Mouse (Mus musculus): Measurements from ENCODE around the gene Fgf5. TPM values are rescaled to one million over a fixed set of nuclear protein-coding genes. Genes with fewer than 3 reads are reported as not detected.

Fgf5 gene
- polyA plus RNA-seq (2015; fragmentation: Nextera tagmentation; extraction: Ambion mirVana) = 0.05 TPM in 1 of 2 replicates, not detected in the other

DNA sequence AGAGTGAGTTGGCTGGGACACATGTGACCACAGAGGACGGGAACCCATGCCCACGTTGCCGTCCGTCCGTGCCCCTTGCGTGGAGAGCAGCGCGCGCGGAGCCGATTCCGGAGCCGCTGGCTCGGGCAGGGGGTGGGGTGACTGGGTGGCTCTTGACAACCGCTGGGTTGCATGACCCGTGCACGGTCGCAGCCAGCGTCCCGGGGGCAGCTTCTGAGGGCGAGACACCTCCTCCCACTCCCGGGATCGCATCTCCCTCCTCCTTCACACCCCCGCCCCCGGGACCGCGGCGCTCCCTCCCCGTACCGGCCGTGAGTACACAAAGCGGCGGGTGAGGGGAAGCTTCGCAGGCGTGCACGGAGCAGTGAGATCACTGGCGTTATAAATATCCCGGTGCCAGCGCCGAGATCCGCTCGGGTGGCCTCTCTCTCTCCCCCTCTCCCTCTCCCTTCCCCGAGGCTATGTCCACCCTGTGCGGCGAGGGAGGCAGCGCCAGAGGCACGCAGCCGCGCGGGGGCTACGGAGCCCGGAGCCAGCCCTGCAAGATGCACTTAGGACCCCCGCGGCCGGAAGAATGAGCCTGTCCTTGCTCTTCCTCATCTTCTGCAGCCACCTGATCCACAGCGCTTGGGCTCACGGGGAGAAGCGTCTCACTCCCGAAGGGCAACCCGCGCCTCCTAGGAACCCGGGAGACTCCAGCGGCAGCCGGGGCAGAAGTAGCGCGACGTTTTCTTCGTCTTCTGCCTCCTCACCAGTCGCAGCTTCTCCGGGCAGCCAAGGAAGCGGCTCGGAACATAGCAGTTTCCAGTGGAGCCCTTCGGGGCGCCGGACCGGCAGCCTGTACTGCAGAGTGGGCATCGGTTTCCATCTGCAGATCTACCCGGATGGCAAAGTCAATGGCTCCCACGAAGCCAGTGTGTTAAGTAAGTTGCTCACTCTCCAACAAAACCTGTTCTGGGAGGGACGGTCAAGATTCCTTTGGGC is at the start of gene Fgf5:
Gene Fgf5, plus strand, starts transcription at position 347 of the 984 bp plus-strand sequence.
- no peak for DNase-seq (ENCODE audit: low spot score)

- DNase-seq (ENCODE audit: low spot score) = no peak
These were observed 41.5 kb upstream of the Fgf5 start for GRCm38 (mm10) chr5:98212501-98212900.

DNA sequence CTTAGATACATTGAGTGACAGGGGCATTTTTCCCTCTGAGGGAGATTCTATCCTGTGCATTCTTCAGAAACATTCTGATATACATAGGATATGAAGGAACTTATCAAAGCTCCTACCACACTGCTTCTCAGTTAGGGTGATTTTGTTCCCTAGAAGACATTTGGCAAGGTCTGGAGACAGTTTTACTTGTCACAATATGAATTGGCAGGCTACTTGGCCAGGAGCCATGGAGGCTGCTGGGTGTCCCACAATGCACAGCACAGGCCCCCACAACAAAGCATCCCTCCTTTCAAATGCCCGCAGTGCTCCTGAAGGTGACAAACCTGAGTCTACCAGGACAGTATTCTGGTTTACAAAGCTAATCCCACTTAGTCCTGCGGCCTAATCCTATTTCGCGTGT is 32.0 kb upstream of the Fgf5 start:
- DNase-seq (ENCODE audit: low spot score) = no peak

GRCm38 (mm10) chr5:98226710-98227109 is 27.3 kb upstream of the Fgf5 start:
- no peak for DNase-seq (ENCODE audit: low spot score)

DNA sequence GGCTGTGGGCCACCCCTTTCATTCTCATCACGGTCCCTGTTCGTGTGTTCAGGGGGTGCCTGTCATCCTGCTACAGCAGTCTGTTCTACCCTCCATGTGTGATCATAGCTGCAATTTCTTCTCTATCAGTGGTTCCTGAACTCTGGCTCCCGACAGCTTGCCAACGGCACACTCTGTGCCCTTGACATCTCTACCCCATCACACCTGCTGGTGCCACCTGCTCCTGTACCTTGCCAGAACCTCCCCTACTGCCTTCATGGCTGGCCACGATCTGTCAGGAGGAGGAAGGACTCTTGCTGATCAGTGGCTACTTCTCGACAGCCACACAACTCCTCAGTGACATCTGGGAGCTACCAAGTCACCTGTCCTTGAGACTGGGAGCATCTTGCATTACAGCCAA is 24.5 kb upstream of the Fgf5 start:
- no peak for DNase-seq (ENCODE audit: low spot score)

DNA sequence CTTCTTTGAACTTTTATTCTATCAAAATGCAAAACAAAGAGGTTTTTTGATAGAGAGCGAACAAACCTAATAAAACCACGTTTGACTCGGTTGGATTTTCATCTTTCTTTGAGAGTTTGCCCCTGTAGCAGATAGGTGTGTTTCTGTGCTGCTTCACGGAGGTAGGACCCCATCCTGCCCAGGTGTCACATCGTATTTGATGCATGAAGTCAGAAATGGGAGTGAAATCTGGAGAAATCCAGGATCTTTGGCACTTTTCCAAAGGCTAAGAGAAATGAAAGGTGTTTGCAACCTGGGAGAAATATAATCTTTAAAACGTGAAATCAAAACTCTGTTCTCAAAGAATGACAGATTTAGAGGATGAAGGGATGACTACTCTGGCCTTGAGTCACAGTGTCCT is 15.5 kb upstream of the Fgf5 start:
- no peak for DNase-seq (ENCODE audit: low spot score)

DNA sequence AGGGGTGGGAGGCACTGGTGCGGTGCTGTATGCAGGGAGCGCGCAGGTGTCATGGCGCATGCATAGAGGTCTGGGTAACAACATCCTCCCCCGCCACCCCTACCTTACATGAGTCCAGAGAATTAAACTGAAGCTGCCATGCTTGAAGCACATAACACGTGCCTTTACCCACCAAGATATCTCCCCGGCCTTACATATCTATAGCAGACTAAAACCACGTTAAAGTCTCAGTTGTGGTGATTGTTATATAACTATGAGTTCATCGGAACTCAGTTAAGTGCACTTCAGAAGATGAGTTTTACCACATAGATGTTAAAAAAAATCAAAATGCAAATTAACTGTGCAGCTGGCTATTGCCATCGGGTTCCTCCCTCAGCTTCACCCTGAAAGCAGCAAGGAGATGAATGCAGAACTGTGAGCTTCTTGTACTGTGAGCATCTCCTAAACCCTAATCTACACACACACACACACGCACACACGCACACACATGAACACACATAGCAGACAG is 12.6 kb upstream of the Fgf5 start:
- DNase-seq (ENCODE audit: low spot score) = no peak

GRCm38 (mm10) chr5:98245303-98245702 is 8.7 kb upstream of the Fgf5 start:
- DNase-seq (ENCODE audit: low spot score) = no peak

DNA sequence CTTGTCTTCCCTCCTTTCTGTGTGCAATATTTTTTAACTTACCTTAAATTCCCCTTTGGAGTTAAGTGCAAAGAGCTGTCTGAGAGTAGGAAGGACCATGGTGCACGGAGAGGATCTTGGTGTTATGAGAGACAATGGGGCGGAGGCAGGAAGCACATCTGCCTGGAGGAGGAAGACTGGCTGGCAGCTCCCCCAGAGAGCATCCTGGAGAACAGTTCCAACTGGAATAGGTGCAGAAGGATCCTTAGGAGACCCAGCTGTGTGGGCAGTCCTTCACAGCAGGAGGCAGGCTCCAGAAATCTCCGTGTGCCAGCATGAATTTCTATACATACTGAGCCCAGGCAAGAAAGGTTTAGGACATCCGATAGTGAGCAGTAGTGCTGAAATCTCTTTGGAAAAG is 8.0 kb upstream of the Fgf5 start:
- DNase-seq (ENCODE audit: low spot score) = no peak

GRCm38 (mm10) chr5:98246826-98247225 is 7.2 kb upstream of the Fgf5 start:
- no peak for DNase-seq (ENCODE audit: low spot score)

GRCm38 (mm10) chr5:98247516-98247915 is 6.5 kb upstream of the Fgf5 start:
- no peak for DNase-seq (ENCODE audit: low spot score)

- DNase-seq (ENCODE audit: low spot score) = no peak
These were observed 837 bp upstream of the Fgf5 start for GRCm38 (mm10) chr5:98253147-98253546.

DNA sequence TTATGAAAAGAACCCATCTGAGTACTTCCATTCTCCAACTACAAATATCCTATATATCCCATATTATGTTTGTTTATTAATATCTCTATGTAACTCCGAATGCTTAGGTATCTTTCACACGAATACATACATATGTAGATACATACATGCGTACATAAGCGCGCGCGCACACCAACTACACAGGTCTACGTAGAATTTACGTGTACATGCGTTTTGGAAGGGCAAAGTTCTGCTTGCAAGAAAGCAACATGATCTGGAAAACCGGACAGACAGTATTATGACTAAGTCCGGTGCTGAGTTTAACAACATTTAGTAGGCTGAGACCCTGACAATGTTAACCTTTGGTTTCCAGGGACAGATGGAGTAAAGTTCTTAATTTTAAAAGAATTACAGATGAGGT is 1.2 kb downstream of the Fgf5 start:
- DNase-seq (ENCODE audit: low spot score) = no peak

- no peak for DNase-seq (ENCODE audit: low spot score)
These were observed 1.9 kb downstream of the Fgf5 start for GRCm38 (mm10) chr5:98255760-98256490.

DNA sequence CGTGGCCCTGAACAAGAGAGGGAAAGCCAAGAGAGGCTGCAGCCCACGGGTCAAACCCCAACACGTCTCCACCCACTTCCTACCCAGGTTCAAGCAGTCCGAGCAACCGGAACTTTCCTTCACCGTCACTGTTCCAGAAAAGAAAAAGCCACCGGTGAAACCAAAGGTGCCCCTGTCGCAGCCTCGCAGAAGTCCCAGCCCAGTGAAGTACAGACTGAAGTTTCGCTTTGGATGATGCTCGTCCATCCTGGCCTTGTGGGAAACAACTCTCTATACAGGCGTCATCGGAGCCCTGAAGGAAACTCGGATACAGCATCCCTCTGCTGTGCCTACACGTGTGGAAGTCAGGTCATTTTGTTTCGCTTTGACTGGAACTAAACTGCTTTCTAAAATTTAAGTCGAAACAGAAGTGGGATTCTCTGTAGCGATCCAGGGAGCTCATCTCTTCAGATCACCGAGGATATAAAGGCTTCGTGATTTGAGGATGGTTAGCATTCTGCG is 21.4 kb downstream of the Fgf5 start:
- DNase-seq (ENCODE audit: low spot score) = no peak

- no peak for DNase-seq (ENCODE audit: low spot score)
These were observed 28.0 kb downstream of the Fgf5 start for GRCm38 (mm10) chr5:98281993-98282392.

- DNase-seq (ENCODE audit: low spot score) = no peak
These were observed 29.9 kb downstream of the Fgf5 start for GRCm38 (mm10) chr5:98283696-98284478.

- DNase-seq (ENCODE audit: low spot score) = no peak
These were observed 36.7 kb downstream of the Fgf5 start for GRCm38 (mm10) chr5:98290642-98291041.

DNA sequence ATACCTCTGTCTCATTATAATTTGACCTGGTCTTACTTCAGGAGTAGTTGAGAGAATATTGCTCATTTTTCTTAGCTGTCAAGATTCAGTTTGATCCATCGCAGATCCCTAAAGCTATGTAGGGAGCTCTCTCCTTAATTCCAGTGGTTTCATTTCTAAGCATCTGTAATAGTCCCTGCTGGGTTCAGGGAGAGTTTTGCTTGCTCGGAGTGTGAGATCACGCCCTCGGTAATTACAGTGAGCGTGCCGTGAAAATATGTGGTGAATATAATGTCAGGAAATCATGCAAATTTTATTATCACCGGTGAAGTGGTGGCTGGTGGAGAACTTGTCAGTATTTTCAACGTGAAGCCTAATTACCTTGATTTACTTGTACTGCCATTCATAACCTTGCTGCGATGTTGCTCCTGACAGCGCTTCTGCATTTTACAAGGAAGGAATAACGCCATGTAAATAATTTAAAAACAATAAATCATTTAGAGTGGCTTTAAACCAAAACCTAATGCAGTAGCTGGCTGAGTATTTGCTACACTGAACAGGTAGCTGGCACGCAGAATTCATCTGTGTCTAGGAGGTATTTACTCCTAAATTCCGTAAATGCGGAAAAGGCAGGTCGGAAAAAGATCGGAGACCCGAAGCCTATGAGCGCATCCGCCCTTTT is 38.5 kb downstream of the Fgf5 start:
- no peak for DNase-seq (ENCODE audit: low spot score)

DNA sequence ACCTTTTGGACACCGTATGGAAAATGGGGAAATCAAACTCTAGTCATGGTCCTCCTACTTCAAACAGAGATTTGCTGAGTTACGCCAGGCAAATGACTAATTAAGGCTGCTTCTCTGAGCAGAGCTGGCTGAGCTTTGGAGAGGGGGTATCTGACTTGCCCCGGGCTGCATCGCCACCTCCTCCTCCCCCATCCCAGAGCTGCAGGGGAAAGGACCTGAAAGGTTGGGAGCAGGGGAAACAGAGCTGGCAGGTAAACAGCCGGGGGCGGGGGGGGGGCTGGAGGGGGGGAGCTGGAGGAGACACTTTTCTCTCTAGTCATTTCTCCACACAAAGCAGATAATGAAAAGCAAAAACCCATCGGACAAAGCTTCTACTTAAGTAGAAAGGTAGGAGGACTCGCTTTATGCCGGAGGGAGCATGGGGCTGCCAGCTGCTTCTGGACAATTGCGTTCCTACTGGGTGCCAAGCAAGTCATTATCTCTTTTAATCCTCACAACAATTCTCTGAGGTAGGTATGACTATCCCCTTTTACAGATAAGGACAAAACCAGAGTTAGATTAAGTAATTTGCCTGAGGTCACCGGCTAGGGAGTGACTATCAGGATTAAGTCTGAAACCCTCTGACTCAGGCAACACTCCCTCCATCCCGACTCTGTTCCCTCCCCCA is 39.2 kb downstream of the Fgf5 start:
- no peak for DNase-seq (ENCODE audit: low spot score)
